Mouse (Mus musculus): ENCODE data around the gene Map4k1. TPM values are rescaled to one million over a fixed set of nuclear protein-coding genes. Genes with fewer than 3 reads are reported as not detected.

The Map4k1 gene
- 0.78 TPM for polyA plus RNA-seq (2014; fragmentation: Illumina TruSeq; extraction: RNeasy Lipid Tissue Mini Kit (QIAGEN cat#74804); ENCODE audit: low read depth, low replicate concordance)

DNA sequence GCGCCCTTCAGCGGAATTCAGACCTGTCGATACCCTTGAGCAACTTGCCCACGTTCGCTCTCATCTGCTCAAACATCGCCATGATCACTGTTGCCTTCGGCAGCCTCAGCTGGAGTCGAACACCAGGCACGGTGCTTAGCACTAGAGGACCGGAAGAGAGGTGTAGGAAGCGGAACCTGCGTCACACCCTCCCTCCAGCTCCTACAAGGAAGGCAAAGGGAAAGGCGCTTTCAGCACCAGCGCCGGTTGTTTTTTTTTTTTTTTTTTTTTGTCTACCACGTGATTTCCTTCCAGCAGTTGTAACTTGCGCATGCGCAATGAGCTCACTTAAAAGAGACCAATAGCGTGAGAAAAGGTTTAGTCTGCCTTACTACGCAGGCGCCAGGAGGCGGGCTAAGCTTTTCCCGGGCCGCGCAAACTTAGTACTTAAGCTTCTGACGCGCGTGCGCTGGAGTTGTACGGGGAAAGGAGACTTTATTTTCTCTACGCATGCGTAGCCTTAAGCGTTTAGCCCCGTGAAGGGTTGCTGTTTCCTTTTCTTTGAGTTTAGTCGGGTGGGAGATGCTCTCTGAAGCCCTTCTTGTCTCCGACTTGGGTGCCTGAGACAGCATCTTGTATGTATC lies at the start of gene Map4k1, which contains the start of gene Eif3k:
Gene Map4k1 (plus strand): TSS at position 400 of the 623 bp plus-strand sequence.
Gene Eif3k (minus strand): TSS at position 214 of the 623 bp plus-strand sequence.

GRCm38 (mm10) chr7:28961927-28962670 lies 19.8 kb upstream of the Map4k1 start, which contains the start of gene Actn4:
Actn4 (minus strand) TSS chr7:28962340.

Other genes with a start within 250 kb of the Map4k1 start
- gene Mrps12, start 240.2 kb upstream of the Map4k1 start, polyA plus RNA-seq (2014; fragmentation: Illumina TruSeq; extraction: RNeasy Lipid Tissue Mini Kit (QIAGEN cat#74804); ENCODE audit: low read depth, low replicate concordance), result 15.1 TPM
- 0.18 TPM for gene Sars2, start 240.1 kb upstream of the Map4k1 start, polyA plus RNA-seq (2014; fragmentation: Illumina TruSeq; extraction: RNeasy Lipid Tissue Mini Kit (QIAGEN cat#74804); ENCODE audit: low read depth, low replicate concordance)
- not detected for gene Ccer2, start 225.9 kb upstream of the Map4k1 start, polyA plus RNA-seq (2014; fragmentation: Illumina TruSeq; extraction: RNeasy Lipid Tissue Mini Kit (QIAGEN cat#74804); ENCODE audit: low read depth, low replicate concordance)
- 29.9 TPM for gene Sirt2, start 215.3 kb upstream of the Map4k1 start, polyA plus RNA-seq (2014; fragmentation: Illumina TruSeq; extraction: RNeasy Lipid Tissue Mini Kit (QIAGEN cat#74804); ENCODE audit: low read depth, low replicate concordance)
- gene Nfkbib, start 214.5 kb upstream of the Map4k1 start, polyA plus RNA-seq (2014; fragmentation: Illumina TruSeq; extraction: RNeasy Lipid Tissue Mini Kit (QIAGEN cat#74804); ENCODE audit: low read depth, low replicate concordance), result 2.9 TPM
- gene Rinl, start 193.1 kb upstream of the Map4k1 start, polyA plus RNA-seq (2014; fragmentation: Illumina TruSeq; extraction: RNeasy Lipid Tissue Mini Kit (QIAGEN cat#74804); ENCODE audit: low read depth, low replicate concordance), result 0.66 TPM
- gene Hnrnpl, start 173.5 kb upstream of the Map4k1 start, polyA plus RNA-seq (2014; fragmentation: Illumina TruSeq; extraction: RNeasy Lipid Tissue Mini Kit (QIAGEN cat#74804); ENCODE audit: low read depth, low replicate concordance), result 205 TPM
- gene Ech1, start 156.8 kb upstream of the Map4k1 start, polyA plus RNA-seq (2014; fragmentation: Illumina TruSeq; extraction: RNeasy Lipid Tissue Mini Kit (QIAGEN cat#74804); ENCODE audit: low read depth, low replicate concordance), result 14.1 TPM
- gene Lgals4, start 148.2 kb upstream of the Map4k1 start, polyA plus RNA-seq (2014; fragmentation: Illumina TruSeq; extraction: RNeasy Lipid Tissue Mini Kit (QIAGEN cat#74804); ENCODE audit: low read depth, low replicate concordance), result 2.7 TPM
- not detected for gene Lgals7, start 118.2 kb upstream of the Map4k1 start, polyA plus RNA-seq (2014; fragmentation: Illumina TruSeq; extraction: RNeasy Lipid Tissue Mini Kit (QIAGEN cat#74804); ENCODE audit: low read depth, low replicate concordance)
- gene Capn12, start 100.6 kb upstream of the Map4k1 start, polyA plus RNA-seq (2014; fragmentation: Illumina TruSeq; extraction: RNeasy Lipid Tissue Mini Kit (QIAGEN cat#74804); ENCODE audit: low read depth, low replicate concordance), result not detected
- 5.4 TPM for gene Actn4, start 19.7 kb upstream of the Map4k1 start, polyA plus RNA-seq (2014; fragmentation: Illumina TruSeq; extraction: RNeasy Lipid Tissue Mini Kit (QIAGEN cat#74804); ENCODE audit: low read depth, low replicate concordance)
- gene Eif3k, start 186 bp upstream of the Map4k1 start, polyA plus RNA-seq (2014; fragmentation: Illumina TruSeq; extraction: RNeasy Lipid Tissue Mini Kit (QIAGEN cat#74804); ENCODE audit: low read depth, low replicate concordance), result 19.4 TPM
- 0.14 TPM for gene Ryr1, start 143.1 kb downstream of the Map4k1 start, polyA plus RNA-seq (2014; fragmentation: Illumina TruSeq; extraction: RNeasy Lipid Tissue Mini Kit (QIAGEN cat#74804); ENCODE audit: low read depth, low replicate concordance)
- gene Rasgrp4, start 152.8 kb downstream of the Map4k1 start, polyA plus RNA-seq (2014; fragmentation: Illumina TruSeq; extraction: RNeasy Lipid Tissue Mini Kit (QIAGEN cat#74804); ENCODE audit: low read depth, low replicate concordance), result 0.11 TPM
- gene Fam98c, start 174.2 kb downstream of the Map4k1 start, polyA plus RNA-seq (2014; fragmentation: Illumina TruSeq; extraction: RNeasy Lipid Tissue Mini Kit (QIAGEN cat#74804); ENCODE audit: low read depth, low replicate concordance), result 3.0 TPM
- 2.6 TPM for gene Ggn, start 188.2 kb downstream of the Map4k1 start, polyA plus RNA-seq (2014; fragmentation: Illumina TruSeq; extraction: RNeasy Lipid Tissue Mini Kit (QIAGEN cat#74804); ENCODE audit: low read depth, low replicate concordance)
- gene Spred3, start 188.4 kb downstream of the Map4k1 start, polyA plus RNA-seq (2014; fragmentation: Illumina TruSeq; extraction: RNeasy Lipid Tissue Mini Kit (QIAGEN cat#74804); ENCODE audit: low read depth, low replicate concordance), result 29.2 TPM
- 214 TPM for gene Psmd8, start 198.7 kb downstream of the Map4k1 start, polyA plus RNA-seq (2014; fragmentation: Illumina TruSeq; extraction: RNeasy Lipid Tissue Mini Kit (QIAGEN cat#74804); ENCODE audit: low read depth, low replicate concordance)
- gene Catsperg1, start 232.0 kb downstream of the Map4k1 start, polyA plus RNA-seq (2014; fragmentation: Illumina TruSeq; extraction: RNeasy Lipid Tissue Mini Kit (QIAGEN cat#74804); ENCODE audit: low read depth, low replicate concordance), result 169 TPM